Mouse (Mus musculus) kidney, adult 18-20 months (tissue): ENCODE results near the gene Gpc1.

Experiments used
- DNase-seq: peaks from one replicate; pipeline ENCODE4 v3.0.0; 2021

Gene Gpc1

DNA sequence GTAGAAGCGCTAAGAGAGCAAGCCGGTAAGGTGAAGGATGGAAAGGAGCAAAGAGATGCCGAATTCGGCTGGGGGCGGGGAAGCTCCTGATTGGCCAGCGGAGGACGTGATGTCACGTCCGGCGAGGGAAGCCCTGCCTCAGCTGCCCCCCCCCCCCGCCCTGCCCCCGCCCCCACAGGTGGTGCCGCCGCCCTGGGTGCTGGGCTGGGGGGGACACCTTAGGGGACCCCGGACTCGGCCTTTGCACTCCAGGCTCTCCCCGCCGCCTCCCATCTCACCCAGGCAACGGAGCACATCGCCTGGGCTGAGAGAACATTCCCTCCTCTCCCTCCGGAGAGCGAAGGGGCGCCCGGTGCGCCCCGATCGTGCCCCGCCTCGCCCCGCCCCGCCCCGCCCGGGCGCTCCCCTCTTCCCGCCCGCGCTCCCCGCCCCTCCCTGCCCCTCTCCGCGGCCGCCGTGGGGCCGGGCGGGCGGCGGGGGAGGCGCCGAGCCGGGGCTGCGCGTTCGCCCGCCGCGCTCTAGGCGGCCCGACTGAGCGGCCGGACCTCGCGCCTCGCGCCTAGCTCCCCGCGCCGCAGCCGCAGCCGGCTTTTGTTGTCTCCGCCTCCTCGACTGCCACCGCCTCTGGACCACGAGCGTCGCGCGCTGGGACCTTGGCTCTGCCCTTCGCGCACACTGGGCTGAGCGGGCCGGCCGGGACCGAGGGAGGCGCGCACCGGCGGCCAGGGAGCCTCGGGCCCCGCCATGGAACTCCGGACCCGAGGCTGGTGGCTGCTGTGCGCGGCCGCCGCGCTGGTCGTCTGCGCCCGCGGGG lies at the start of gene Gpc1:
Gene Gpc1 (plus strand): TSS at position 458 of the 814 bp plus-strand sequence.
- DNase-seq, result peak; percentile 80

DNA sequence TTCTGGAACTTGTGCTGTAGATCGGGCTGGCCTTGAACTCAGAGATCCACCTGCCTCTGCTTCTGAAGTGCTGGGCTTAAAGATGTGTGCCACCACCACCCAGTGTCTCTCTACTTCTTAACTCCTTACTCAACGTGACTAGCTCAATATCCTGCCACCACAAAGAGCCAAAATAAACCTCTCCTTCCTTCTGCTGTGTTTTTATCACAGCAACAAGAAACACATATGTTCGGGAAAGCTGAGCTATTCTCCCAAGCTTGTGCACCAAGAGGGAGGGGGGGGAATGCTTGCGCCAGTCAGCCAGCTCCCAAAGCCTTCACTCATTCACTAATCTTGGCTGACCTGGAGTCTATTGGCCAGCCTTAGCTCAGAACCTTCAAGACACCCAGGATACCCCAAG lies 49.6 kb upstream of the Gpc1 start:
- no peak for DNase-seq

DNA sequence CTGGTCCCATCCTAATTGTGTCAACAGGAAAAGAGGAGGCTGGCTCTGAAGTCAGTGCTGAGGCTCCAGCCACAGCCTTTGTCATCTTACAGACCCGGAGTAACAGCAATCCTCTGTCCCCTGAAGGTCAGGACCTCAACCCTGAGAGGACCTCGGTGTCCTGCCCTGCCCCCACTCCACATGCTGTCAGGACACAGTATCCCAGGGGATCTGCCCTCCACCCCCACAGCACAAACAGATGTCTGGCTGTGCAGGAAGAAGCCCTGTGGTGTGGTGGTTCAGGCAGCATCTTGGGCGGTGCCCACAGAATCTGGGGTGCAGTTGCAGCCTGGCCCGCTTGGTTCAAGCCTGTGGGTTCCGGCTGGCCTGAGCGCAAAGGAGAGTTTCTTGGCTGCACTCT lies 48.9 kb upstream of the Gpc1 start:
- DNase-seq, result no peak

DNA sequence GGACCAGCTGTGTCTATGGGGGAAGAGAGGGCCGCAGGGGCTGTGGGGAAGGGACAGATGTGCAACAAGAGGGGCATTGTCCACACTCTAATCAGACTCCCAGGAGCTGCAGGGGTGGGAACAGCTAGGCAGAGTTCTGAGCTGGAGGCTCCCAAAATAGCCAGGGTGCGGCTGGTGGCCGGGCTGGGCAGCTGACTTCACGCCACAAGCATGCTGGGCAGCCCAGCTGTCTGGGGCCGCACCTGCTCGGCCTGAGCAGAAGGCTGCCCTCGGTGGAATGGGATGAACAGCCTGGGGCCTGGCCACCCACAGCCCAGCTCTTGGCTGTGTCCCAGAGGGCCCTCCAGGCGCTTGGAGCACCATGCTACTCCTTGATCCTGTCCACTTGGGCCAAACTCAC lies 44.2 kb upstream of the Gpc1 start:
- no peak for DNase-seq

DNA sequence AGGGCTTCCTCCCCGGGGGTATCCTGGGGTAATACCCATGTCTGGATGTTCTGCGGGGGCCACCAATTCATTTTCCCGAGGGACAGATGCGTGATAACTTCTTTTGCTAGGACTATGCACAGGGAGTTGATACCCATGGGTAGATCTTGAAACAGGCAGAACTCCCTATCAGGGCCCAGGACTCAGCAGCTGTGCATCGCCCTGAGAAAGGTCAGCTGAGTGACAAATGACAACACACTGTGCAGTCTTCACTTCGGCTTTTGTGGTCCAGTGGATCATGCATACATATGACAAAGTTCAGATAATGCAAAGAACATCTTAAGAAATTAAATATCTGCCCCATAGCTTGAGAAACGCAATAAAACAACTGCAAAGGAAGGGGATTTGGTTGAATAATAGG lies 43.4 kb upstream of the Gpc1 start:
- DNase-seq, result no peak

DNA sequence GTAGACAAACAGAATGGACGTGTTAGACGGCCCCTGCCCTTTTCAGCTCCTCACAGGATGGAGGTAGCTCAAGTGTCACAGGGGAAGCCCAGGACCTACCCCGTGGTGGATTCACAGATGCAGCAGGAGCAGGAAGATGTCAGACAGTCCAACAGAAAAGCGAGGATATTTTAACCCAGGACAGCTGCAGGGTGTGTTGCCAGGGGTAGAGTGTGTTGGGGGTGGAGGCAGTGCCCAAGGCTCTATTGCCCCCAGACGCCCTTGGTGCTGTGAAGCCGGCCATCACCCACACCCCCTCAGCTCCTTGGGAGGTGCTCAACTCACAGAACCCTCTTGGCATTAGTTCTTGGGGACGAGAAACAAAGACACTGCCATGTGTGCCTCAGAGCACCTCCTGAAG lies 40.8 kb upstream of the Gpc1 start:
- DNase-seq, result no peak

DNA sequence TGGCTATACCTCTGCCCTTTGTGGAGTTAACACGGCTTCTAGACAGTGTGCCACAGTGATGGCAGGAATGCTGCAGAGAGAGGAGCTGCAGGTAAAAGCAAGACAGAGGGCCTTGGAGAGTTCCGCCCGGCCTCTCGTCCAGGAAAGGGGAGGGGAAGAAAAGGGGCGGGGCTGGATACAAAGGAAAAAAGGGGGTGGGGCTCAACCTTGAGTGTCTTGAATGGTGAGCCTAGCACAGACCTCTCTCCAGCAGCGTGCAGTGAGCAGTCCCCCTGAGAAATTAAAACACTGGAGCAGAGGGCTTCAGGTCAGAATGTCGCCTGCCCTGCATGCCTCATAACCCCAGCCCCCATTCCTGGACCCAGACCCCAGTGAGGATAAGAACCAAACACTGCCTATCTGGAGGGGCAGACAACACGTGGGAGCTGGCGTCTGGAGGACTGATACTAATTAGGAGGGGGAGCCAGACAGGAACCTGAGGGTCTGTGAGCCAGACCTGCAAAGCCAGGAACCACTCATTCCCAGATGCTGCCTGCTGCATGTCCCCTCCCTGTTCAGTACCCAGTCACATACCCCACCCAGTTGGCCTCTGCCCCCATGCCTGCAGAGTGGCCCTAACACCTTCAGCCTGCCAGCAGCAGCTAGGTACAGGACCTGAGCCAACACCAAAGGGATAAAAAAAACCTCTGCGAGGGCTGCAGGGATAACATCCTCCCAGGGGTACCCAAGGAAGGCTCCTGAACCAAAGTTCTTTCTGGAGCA lies 40.2 kb upstream of the Gpc1 start:
- DNase-seq, result no peak

DNA sequence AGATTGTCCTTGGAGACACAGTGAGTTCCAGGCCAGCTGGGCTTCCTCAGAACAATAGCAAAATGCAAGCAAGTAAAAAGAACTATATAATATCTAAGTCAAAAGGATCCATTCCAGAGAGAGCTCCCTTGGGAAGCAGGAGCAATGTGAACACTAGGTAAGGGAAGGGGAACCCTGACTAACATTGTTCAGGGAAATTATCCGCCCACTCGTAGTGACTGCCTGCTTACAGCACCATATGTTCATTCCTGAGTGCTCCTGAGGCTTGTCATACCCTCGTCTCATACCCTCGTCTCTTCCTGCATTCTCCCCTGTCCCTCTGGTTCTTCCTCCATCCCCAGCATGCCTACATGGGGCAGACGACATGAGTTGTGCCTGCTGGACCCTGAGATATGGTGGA lies 37.7 kb upstream of the Gpc1 start:
- DNase-seq, result no peak

DNA sequence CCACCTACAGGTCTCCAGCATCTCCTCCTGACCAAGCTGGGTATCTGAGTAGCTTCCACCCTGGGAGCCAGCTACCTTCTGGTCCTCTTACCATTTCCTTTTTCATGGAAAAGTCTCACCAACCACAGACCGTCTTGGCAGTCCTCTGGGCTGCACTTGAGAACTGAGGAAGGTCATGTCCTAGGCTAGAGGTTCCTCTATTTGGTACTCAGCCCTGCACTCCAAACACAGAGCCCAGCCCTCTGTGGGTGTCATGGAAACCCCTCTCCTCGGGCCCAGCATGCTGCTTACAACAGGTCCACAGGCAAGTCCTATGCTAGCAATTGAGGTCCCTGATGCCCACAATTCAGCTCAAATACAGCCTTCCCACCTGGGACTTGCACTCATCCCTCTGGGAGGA lies 33.0 kb upstream of the Gpc1 start:
- no peak for DNase-seq

DNA sequence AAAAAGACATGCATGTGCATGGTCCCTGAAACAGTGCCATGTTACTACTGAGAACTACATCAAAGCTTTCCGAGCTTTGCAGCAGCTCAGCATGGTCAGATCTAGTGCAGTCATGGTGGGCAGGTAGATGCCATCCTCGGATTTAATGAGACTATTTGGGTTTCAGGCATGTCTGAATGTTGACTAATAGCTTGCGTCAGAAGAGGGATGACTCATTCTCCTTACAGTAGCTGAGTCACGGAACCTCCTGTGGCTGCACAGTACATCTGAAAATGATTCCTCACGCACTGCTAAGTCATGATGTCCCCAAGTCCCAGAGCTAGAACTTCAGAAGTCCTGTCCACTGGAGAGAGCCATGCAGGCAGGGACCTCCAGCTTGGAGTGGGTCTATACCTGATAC lies 31.8 kb upstream of the Gpc1 start:
- no peak for DNase-seq

DNA sequence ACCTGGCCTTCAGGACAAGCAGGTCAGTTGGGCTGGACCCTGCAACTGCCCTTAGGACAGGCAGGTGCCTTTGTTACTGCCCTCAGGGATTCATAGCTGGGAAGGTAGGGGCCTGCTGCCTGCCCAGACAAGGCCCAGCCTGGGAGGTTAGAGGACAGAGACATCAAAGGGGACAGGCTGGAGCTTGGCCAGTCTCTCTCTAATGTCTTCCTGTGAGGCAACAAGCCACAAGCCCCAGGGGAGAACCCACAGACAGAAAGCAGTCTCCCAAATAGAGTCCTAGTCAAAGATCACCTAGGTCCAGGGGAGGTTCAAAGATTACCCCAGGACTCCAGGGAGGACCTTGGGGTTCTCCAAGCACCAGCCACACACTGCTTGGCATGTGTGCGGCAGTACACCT lies 29.1 kb upstream of the Gpc1 start:
- no peak for DNase-seq

DNA sequence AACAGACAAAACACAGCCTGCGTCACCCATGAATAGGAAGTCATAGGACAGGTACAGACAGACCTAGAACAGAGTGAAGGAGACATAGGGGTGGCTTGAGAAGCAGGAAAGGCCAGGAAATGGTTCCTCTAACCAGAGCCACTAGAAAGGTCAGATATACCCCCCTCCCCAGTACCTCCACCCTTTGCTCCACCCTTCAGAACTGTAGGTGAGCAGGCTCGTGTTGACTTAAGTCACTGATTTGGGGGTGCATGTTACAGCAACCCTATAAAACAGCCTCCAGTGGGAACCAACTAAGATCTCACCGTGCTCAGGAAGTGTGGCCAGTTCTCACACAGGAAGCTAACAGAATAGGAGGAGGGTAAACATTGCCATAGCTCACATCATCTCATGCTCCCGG lies 28.1 kb upstream of the Gpc1 start:
- DNase-seq, result no peak

DNA sequence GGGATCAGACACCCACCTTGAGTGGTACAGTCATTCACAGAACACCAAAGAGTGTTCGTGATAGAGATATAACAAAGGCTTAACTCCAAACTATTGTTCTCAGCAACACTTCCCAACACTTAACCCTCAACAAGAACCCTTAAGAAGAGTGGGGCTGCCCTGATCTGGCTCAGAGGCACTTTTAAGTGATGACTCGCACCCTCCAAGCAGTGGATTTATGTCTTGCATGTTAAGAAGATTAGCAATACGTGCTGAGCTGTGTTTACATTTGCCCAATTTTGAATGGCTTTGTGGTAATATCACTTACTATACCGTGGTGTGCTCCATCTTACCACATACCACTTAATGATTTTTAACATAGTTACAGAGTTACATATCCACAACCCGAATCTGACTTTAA lies 26.3 kb upstream of the Gpc1 start:
- no peak for DNase-seq

DNA sequence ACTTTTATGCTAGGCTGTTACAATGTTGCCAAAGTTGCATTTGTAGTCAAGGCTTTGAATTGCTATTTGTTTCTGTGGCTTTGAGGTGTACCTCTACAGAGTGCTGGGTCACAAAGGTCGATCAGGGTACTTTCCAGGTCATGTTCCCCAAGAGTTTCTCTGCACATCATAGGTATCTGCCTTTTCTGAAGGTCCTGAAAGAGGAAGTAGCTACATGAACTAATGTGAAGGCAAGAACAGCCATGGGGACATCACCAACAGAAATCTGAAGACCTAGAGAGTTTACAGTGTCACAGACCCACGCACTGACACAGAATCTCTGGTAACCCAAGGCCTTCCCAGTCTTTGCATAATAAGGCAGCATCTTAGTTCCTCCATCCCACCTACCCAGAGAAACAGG lies 25.6 kb upstream of the Gpc1 start:
- DNase-seq, result no peak

DNA sequence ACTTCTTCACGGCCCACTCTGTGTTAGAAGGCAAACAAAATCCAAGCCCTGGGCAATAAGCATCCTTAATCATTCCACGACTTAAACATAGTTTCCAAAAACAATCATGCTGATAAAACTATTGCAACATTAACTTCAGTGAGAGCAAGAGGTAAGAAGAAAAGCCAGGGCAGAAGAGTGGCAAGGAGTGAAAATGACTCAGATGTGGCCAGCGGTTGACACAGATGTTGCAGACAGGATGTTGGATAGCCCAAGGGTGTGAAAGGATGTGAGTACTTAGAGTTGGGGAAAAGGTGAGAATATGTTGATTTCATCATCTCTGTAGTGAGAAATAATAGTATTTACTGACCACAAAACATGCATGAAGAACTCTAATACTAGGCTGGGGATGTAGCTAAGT lies 24.7 kb upstream of the Gpc1 start:
- DNase-seq, result no peak

DNA sequence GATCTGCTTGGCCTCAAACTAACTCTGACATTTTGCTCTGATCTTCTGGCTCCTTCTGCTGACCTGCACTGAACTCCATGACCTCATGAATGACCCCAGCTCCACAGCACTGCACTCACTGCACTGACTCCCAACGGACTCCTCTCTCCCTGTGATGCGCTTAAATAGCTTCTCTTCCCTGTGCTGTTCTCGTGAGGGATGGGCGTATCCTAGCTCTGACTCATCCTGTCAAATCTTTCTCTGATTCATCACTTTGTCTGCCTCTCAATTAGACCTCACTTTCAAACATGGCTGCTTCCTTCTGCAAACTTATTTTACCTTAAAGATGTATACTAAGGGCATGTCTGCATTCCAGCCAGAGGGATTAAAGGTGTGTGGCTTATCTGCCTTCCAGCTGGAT lies 21.8 kb upstream of the Gpc1 start:
- DNase-seq, result no peak

DNA sequence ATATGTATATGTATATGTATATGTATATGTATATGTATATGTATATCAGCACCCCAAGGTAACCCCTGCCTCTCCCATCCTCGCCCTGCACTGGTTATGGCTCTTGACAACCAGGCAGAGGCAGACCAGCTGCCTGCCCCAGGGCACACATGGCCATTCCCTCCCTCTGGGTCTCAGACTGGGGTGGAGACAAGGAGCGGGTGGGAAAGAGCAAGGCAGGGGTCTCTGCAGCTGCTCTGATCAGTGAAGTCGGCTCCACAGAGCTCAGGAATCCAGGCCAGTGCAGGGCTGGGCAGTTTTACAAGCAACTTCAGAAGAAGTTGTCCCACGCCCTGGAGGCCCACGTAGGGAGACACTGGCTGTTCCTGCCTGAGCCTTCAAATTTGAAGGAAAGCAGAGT lies 17.1 kb upstream of the Gpc1 start:
- DNase-seq, result no peak

DNA sequence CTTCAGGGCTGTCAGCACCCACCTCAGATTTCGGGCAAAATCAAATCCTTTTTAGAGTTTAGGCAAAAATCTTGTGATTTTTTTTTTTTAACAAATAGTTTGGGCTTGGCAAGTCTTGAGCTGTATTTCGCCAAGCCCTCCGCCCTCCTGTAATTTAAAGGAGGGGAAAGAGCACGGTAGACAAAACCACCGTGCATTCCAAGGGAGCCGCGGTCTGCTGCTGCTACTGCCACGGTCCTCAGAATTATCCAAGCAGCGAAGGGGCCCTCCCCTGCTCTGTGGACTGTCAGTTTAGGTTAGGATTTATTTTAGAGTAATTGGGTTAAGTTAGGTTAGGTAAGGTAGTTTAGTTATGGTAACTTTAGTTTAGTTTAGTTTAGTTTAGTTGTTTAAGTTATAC lies 16.3 kb upstream of the Gpc1 start:
- no peak for DNase-seq

DNA sequence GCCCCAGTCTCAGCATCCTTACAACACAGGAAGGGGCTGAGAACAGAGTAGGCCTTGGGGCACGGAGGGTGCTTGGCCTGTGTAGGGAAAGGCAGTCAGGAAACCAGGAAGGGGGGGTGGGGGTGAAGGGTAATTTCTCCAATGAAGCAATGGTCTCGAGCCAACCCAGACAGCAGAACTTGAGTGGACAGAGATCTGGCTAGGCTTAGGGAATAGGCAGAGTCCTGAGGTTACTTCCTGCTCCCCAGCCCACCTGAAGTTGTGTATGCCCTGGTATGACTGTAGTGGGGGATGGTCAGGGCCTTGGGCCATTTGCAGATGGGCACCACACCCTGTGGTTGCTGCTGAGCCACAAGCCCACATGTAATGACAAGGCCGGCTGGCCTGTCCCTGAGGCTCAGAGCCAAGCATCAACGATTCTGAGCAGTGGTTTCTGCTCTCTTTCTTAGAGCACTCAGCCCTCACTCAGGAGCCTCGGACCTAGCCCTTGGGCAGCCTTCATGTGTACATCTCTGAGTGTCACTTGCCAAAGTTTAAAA lies 15.6 kb upstream of the Gpc1 start:
- no peak for DNase-seq

DNA sequence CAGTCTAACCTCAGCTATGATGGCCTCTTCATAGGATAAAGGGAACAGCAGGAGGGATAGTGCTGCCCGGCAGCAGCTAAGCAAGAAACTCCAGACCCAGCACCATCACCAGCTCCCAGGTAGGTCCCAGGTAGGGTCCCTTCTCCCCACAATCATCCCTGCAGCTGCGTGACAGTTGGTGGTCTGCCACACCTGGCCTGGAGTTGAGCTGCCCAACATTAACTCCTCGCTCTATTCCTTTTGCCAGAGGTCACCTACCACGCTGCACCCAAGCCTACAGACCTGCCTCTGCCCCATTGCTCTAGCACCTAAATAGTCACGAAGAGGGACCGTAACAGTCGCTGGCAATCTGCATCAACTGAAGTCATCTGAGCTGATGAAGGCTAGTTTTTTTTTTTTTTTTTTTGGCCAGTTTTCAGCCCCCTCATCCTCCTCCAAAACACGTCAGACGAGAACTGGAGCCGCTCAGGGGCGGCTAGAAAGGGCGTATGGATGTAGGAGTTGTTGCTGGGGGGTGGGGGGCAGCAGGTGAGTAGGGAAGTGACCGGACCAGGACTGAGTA lies 738 bp upstream of the Gpc1 start:
- no peak for DNase-seq

DNA sequence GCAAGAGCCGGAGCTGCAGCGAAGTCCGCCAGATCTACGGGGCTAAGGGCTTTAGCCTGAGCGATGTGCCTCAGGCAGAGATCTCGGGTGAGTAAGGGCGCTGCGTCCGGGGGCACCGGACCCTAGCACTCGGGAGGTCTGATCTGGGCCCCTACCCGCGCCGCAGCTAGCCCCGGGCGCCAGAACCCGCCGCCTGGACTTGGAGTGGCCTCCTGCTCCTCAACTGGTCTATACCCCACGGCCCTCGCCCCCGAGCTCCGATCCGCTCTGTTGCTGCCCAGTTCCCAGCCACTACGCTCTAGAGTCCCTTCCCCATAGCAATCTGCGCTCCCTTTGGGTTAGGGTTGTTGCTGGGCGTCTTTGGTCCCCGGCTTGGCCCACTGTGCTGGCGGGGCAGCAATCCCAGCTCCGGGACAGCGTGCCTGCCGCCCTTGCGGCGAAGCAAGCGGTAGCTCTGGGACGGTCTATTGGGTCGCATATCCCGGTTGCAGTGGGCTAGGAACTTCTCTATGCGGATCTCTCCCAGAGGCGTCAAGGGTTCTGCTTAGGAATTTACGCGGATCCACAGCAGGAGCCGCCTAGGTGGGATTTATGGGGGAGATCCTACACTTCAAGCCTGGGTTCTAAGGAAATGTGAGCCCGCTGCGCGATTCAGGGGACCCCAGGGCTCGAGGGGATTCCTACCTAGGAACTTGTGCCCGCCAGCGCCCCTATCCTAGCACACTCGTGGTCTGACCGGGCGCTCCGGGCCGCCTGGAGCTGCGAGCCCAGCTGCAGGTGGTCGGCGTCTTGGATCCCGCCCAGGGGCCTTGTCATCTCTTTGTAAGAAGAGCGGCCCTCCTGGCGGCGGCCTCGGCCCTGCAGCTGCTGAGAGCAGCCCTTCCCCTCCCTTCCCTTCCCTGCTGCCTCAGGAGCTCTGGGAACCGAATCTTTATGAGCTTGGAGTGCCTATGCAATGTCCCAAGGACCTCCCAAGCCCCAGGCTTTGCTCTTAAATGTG lies 866 bp downstream of the Gpc1 start:
- peak; percentile 44 for DNase-seq

DNA sequence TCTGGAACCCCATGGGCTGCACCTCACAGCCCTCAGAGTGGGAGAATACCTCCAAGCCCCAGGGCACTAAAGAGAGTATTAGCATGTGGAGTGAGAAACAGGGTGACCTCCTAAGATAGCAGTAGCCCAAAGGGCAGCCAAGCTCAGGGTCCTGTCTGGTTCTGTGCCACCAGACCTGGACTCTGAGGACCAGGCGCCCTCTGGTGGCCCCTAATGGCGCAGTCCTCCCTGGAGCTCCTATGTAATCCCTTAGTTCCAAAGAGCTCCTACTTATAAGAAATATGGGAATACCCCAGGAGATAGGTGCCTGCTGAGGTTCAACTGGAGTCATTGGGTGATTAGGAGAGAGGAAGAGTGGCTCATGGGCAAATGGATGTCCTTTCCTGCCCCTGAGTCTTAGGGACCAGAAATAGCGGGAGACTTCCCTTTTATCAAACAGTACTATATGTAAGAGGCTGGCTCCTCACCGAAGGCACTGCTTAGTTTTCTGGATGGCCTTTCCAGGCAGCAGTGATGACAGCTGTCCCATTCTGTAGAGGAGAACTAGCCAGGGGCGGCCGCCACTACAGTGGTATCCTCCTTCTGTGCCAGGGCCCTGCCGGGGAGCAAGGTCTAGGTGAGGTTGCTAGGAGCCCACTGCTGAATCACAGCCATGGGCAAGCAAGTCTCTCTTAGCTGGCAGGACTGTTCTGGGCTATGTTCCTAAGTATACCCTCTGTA lies 2.7 kb downstream of the Gpc1 start:
- DNase-seq, result peak; percentile 85
